Mouse (Mus musculus) induced T-regulatory cell, adult 2 months (primary cell): ENCODE data around the gene Atp5mpl.

Experiments used
- DNase-seq: peaks from one replicate; pipeline ENCODE4 v3.0.0-alpha.2; 2012; ENCODE audit warnings: low read depth

Atp5mpl gene

DNA sequence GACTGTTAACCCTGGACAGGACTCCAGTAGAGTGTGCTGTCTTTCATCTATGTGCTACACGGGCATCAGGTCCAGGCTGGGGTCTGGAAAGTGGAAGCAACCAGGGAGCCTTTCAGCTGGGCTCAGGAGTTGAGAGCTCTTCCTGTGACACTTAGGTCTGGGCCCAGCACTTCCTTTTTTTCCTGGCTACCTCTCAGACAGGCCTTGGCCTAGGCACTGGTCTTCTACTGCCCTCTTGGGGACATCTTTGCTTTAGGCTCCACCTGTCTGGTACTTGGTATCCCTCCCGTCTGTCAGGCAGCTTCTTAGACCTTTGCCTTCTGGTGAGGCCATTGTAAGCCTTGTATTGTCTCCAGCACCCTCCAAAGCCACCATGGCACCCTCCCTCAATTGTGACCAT lies 20.1 kb downstream of the Atp5mpl start:
- DNase-seq = peak; percentile 72

DNA sequence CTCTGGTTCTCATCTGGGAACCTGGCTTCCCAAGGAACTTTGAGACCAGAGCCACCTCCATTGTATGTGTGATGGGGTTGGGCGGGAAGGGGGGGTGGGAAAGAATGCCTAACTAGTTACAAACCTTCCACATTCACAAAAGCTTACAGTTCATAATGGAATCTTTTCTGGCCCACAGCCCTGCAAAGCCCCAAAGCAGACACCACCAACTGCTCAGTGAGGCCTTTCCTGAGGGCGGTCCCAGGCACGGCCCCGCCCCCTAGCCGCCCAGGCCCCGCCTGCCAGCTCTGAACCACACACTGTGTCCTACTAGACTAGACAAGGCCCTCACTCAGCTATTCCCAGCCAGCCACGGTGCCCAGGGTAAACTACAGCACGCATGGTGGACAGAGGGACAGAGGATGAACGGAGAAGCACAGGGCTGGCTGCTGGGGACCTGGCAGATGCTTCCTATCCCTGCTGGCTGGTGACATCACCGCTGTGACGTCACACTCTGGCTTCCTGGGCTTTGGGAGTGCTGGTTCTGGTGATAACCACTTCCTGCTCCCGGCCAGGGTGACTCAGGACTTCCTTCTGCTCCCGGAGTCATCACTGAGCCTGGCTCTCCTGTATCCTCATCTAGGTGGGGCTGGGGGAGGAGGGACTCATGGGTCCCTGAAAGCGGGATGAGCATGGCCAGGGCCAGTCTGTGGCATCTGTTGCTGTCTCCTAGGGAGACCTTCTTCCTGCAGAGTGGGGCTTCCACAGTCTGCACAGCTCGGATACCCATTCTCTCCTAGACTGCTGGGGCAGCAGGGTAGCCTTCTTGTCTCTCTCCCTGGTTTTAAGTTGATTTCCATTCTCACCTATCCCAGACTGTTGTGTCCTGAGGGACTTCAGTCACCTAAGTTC lies 20.8 kb downstream of the Atp5mpl start:
- peak; percentile 23 for DNase-seq

DNA sequence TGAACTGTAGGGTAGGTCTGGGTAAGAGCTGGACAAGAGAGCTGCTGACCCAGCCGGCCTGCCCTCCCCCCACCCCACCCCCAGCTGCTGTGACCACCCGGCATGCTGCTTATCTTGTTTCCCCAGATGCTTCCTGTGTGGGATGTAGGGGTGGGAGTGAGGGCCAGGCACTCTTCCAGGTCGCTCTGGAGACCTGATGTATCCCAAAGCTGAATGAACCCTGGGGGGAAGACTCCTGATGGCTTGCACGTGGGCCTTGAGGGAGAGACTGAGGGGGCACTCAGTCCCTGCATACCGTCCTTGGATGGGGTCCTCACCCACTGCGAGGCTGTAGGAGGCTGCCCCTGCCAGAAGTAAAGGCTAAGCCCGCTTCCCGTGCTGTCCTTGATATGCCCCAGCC lies 21.7 kb downstream of the Atp5mpl start:
- no peak for DNase-seq

- DNase-seq = peak; percentile 41
These were observed 22.5 kb downstream of the Atp5mpl start for GRCm38 (mm10) chr12:111944065-111944987.

GRCm38 (mm10) chr12:111943421-111944064 lies 23.2 kb downstream of the Atp5mpl start:
- DNase-seq = peak; percentile 20

DNA sequence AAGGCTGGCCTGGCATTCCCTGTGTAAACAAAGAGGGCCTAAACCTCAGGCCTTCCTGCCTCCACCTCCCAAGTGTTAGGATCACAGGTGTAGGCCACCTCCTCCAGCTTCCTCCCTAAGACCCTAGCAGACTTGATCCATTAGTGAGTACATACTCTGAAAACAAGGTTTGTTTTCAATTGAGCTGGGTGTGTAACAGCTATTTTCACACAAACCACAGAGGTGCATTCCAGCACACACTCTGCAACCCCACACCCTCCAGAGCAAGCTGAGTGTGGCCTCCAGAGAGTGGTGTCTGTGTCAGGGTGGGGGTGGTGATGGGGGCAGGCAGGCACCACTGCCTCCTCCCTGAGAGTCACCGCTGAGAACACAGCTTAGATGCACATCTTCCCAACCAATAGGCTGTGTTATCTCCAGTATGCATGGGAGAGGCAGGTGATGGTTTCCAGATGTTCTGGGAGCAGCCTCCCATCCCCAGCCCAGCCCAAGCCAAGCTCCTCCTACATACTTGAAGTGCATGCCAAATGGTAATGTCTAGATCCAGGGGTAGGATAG lies 28.1 kb downstream of the Atp5mpl start:
- DNase-seq = no peak

DNA sequence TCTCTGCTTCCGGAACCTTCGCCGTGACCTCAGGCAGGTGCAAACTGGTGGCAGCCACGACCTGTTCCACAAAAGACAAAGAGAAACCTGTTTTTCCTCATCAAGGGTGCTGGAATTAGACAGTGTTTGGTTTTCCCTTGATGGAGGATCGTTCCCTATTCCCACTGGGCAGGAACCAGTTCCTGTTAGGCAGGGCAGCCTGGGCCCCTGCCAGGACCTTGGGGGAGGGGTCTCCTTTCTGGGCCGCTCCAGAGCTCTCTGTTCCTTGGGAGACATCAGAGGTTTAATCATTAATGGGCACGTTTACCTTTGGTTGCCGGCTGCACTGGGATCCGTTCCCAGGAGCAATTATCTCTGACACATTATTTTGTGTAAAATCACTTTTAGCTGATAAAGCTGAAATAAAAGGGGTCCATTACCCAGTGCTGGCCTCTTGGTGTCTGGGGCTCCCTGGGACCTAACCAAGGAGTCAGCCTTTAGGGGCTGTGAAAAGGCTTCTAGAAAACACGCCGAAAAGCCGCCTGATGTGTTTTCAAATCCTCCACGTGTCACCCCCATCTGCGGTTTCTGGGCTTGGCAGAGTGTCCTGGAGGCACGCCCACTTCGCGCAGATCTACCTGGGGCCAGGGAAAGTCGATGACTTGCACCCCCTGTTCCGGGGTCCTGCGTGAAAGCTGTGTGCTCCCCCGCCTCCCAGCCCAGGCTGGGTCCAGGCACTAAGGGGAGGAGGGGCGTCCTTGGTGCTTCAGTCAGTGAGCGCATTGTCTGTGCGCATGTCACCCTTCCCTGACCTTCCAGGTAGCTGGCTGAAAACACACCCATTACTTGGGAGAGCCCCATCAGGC lies 29.8 kb downstream of the Atp5mpl start:
- DNase-seq = no peak

GRCm38 (mm10) chr12:111933971-111934370 lies 32.8 kb downstream of the Atp5mpl start:
- no peak for DNase-seq

- no peak for DNase-seq
These were observed 33.6 kb downstream of the Atp5mpl start for GRCm38 (mm10) chr12:111933032-111933704.

GRCm38 (mm10) chr12:111932513-111932912 lies 34.3 kb downstream of the Atp5mpl start:
- no peak for DNase-seq

DNA sequence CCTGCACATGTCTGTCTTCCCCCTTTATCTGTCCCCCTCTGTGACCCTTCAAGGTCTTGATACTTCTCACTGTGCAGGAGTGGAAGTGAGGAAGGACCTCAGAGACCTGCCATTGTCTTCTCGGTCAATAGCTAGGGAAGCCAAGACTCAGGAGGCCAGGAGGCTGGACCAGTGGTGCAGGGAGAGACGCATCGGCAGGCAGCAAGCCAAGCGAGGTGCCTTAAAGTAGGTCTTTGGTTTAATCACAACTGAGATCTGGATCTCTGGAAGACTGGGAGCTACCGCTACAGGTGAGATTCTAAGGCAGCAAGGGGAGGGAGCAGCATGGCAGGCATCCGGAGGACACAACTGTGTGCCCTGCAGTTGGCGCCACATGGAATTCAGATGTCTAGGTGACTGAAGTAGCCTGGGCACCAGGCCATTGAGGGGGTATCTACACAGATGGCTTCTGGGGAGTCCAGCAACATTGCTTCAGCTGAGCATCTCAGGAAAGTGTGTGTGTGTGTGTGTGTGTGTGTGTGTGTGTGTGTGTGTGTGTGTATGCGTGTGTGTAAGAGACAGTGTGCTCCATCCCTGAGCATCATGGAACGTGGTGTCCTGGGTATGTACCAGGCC lies 35.3 kb downstream of the Atp5mpl start:
- no peak for DNase-seq

DNA sequence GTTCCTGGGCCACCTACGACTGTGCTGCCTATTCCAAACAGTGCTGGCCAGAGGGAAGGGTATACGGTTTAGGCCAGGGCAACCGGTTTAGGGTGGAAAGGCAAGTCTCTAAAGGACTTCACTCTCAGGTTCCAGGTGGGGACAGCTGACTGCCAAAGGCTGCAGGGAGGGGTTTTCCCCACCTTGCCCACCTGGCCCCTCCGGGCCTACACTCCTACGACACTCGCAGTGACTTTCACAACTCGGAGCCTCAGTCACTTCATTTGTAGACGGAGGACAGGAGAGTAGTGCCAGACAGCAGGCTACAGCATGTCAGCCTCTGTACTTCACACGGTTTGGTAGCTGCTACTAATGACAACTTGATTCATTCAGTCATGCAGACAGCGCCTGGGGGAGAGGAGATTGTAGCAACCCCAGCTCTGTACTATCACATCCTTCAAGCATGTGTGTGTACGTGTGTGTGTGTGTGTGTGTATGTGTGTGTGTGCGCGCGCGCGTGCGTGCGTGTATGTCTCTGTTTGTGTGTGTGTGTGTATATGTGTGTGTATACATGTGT lies 38.3 kb downstream of the Atp5mpl start:
- DNase-seq = no peak

DNA sequence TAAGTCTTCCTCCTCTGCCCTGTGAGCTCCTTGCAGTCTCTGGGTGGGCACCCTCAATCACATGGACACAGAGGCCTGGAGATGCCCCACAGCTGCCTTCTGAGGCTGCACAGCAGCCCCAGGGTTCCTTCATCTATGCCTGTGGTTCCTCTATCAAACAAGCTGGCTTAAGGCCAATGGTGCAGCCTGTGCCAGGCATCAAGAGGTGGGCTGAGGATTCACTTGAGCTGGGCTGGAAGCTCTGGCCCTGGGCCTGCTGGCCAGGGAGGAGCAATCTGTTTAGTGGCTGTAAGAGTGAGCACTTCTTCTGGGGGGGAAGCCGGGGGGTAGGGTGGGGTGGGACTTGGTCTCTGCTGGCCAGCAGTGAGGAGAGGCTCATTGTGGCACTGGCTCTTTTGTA lies 39.4 kb downstream of the Atp5mpl start:
- no peak for DNase-seq

DNA sequence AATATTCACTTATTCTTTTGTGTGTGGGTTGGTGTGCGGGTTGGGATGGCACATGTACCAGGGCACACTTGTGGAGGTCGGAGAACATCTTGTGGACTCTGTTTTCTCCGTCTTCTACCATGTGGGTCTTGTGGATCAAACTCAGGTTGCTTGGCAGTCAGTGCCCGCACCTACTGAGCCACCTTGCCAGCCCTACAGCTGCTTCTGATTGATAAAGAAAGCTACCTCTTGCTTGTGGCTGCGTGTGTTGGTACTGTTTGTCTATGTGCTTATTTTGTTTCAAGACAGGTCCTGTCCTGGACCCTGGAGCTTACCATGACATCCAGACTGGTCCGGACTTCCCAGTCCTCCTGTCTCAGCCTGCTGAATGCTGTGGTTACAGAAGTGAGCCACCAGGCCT lies 43.7 kb downstream of the Atp5mpl start:
- no peak for DNase-seq

GRCm38 (mm10) chr12:111920046-111920445 lies 46.7 kb downstream of the Atp5mpl start:
- DNase-seq = no peak

DNA sequence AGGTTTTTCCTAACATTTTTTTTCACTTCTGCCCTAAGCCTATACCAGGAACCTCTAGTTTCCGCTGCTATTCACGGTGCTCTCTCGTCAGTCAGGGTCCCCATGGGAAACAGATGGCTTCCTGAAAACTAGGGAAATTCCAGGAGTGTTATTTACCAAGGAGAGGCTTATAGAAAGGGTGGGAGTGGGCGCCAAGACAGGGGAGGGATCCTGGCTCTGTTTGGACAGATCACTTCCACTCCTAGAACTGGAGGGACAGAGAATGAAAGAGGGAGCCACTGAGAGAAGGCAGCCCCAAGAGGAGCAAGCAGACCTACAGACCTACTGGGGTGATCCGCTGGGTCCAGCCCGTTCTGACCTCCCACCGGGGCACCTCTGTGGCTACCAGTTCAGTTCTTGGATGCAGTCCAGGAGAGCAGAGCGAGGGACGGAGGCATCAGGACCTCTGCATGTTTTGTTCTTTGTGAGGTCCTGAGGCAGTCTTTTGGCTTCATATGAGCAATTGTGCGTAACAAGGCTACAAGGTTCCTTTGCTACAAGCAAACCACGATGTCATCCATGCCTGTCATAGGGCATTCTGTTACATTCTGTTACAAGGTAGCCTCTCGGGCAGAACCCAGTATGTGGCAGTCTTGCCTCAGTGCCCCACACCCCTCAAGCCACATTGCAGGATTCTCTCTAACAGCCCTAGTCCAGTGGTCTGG lies 50.1 kb downstream of the Atp5mpl start:
- DNase-seq = no peak

- no peak for DNase-seq
These were observed 51.0 kb downstream of the Atp5mpl start for GRCm38 (mm10) chr12:111915781-111916180.

DNA sequence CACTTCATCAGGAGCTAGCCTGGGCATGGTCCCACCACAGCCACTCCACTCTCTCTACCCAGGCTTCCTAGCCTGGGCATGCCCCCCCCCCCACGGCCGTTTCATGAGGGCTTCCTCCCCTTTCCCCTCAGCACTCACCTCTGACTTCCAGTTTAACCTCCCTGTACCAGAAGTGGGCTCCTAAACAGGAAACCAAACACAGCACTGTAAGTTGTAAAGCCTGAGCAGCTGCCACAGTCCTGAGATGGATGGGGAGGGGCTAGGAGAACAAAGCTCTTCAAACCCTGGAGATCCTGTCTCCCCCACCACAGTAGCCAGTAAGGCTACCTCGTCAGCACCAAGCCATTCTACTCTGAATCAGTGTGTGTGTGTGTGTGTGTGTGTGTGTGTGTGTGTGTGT lies 52.7 kb downstream of the Atp5mpl start:
- DNase-seq = peak; percentile 47

DNA sequence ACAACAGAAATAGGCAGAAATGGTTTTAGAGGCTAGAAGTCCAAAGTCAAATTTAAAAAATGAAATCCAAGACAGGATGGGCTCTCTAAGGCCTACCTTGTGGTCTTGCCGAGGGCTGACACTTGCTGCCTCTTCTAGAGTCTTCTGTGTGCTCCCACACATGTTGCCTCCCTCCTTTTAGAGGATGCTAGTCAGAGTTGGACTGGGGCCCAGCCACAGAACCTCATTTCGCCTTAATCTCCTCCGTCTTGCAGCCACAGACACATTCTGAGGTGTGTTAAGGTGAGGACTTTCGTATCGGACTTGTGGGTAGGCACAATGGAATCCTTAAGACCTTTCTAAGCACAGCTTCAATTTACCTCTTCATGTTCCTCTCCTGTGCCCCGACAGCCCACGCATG lies 54.0 kb downstream of the Atp5mpl start:
- DNase-seq = peak; percentile 38
